21 mouse cellular contexts compared by ENCODE assay signal in the genomic region with DNA sequence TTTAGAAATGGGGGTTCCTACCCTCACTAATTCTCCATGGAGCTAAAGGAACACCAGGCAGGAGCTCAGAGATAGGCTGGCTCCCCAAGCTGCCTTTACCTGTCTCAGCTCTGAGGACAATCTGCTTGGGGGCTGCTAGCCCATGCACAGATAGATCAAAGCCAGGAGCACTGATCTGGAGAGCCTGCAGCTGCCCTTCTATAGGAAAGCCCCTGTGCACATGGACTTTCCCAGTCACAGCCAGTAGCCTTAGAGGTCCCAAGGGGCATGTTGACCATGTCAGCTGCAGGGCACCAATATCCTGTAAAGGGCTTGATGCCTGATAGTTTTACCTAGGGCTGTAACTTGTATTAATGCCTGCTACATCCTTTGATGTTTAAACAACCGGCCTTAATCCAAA. TPM values are rescaled to one million over a fixed set of nuclear protein-coding genes. Genes with fewer than 3 reads are reported as not detected.
"Had no signal": no experiment of that assay in that cellular context is flagged by ENCODE, and none has a peak within 500 bp of the region (broad histone marks: within the 10 kb centered on the region; RNA-seq: fewer than 3 reads in every experiment).

No protein-coding gene starts in this region.

- H3K9me3 ChIP-seq: liver, embryonic 13.5 days; liver, embryonic 15.5 days; lung, embryonic 15.5 days; midbrain, embryonic 12.5 days; neural tube, embryonic 12.5 days had no signal

- H3K4me3 ChIP-seq: liver, embryonic 13.5 days; liver, embryonic 15.5 days; lung, embryonic 15.5 days; megakaryocyte, embryonic 14.5 days; midbrain, embryonic 12.5 days; neural tube, embryonic 12.5 days had no signal

- H3K9ac ChIP-seq: liver, embryonic 13.5 days; liver, embryonic 15.5 days; liver, postnatal 0 days; lung, embryonic 15.5 days; midbrain, embryonic 12.5 days; neural tube, embryonic 12.5 days had no signal

- H3K4me2 ChIP-seq: liver, embryonic 13.5 days; liver, embryonic 15.5 days; lung, embryonic 15.5 days; midbrain, embryonic 12.5 days; neural tube, embryonic 12.5 days had no signal

- DNase-seq: liver, embryonic 13.5 days; liver, postnatal 0 days; lung, adult 2 months; lung, postnatal 10 days; lung, postnatal 36 days; midbrain, embryonic 14.5 days; right cerebral cortex, postnatal 14 days; spleen, adult 18-20 months; thymus, adult 18-20 months; thymus, postnatal 14 days; thymus, postnatal 36 days had no signal

- H3K36me3 ChIP-seq: liver, embryonic 13.5 days; liver, embryonic 15.5 days; lung, embryonic 15.5 days had no signal

- H3K27me3 ChIP-seq: liver, embryonic 13.5 days; liver, embryonic 15.5 days; megakaryocyte, embryonic 14.5 days; midbrain, embryonic 12.5 days; neural tube, embryonic 12.5 days had no signal

- ATAC-seq: liver, postnatal 0 days; midbrain, embryonic 16.5 days had no signal

- H3K27ac ChIP-seq: liver, embryonic 13.5 days; liver, embryonic 15.5 days; lung, embryonic 15.5 days; macrophage; midbrain, embryonic 12.5 days; neural tube, embryonic 12.5 days had no signal

- H3K4me1 ChIP-seq: liver, embryonic 15.5 days; lung, embryonic 15.5 days; megakaryocyte, embryonic 14.5 days had no signal

RNA-seq across cellular contexts. Expression of gene Ackr3, which starts 12.6 kb away (rescaled TPM):
- total RNA-seq: megakaryocyte progenitor cell, adult 5-6 weeks; monocyte, adult 5-6 weeks; neutrophil, adult 5-6 weeks had no signal
- polyA plus RNA-seq: macrophage had no signal
